Mouse (Mus musculus) CH12.LX (cell line): Measurements from ENCODE around the gene Apopt1. TPM values are rescaled to one million over a fixed set of nuclear protein-coding genes. Genes with fewer than 3 reads are reported as not detected.
A peak's percentile ranks its signal among the peaks of the same experiment; 100 is the strongest.

Source experiments
- DNase-seq: peaks from one replicate; pipeline ENCODE4 v3.0.0-alpha.2; 2013; ENCODE audit errors: extremely low read depth
- H3K27ac ChIP-seq: 2 replicates; pipeline ENCODE4 v1.5.1; 2012; ENCODE audit warnings: low read depth, mild to moderate bottlenecking, control low read depth, moderate library complexity; ENCODE audit not compliant: insufficient read depth
- H3K27me3 ChIP-seq: replicated peaks from 2 replicates; pipeline ENCODE3; 2012; ENCODE audit warnings: inconsistent platforms
- H3K36me3 ChIP-seq, 2 experiments: replicated peaks in 1 of 2; 2 replicates each; pipeline versions ENCODE3 to v1.6.1; 2012; ENCODE audit warnings: inconsistent platforms in 1 of 2, low read length in 1 of 2, mild to moderate bottlenecking in 1 of 2, mixed read lengths in 1 of 2, moderate library complexity in 1 of 2; ENCODE audit not compliant: control insufficient read depth in 1 of 2, insufficient read depth in 1 of 2
- H3K4me1 ChIP-seq, 2 experiments: 2 replicates each; pipeline ENCODE4 v1.6.1; 2012; ENCODE audit warnings: inconsistent platforms in 1 of 2, moderate library complexity in 1 of 2; ENCODE audit not compliant: insufficient read depth in 2 of 2, control insufficient read depth in 1 of 2
- H3K4me2 ChIP-seq: 2 replicates; pipeline ENCODE4 v1.6.1; 2012; ENCODE audit warnings: low read depth, mild to moderate bottlenecking, control low read depth; ENCODE audit not compliant: poor library complexity, insufficient read depth, severe bottlenecking
- H3K4me3 ChIP-seq, 3 experiments: fragments of 150-350 bp in 1 of 3; sonication (generic) in 1 of 3; replicated peaks in 1 of 3; 2 replicates each; pipeline versions ENCODE3 to v1.5.1; 2011 to 2012; ENCODE audit warnings: low read depth in 2 of 3, low read length in 2 of 3, mild to moderate bottlenecking in 2 of 3, moderate library complexity in 2 of 3, control low read depth in 1 of 3, improper control_type of control experiment in 1 of 3, inconsistent platforms in 1 of 3, mixed read lengths in 1 of 3; ENCODE audit not compliant: poor library complexity in 1 of 3
- H3K79me2 ChIP-seq: replicated peaks from 2 replicates; pipeline ENCODE4 v1.6.1; 2012; ENCODE audit warnings: mild to moderate bottlenecking, moderate library complexity; ENCODE audit not compliant: control insufficient read depth, poor library complexity, insufficient read depth, severe bottlenecking; ENCODE audit errors: extremely low read depth
- H3K9ac ChIP-seq: 2 replicates; pipeline ENCODE4 v1.6.1; 2012; ENCODE audit warnings: low read depth, mild to moderate bottlenecking, control low read depth, moderate library complexity; ENCODE audit not compliant: insufficient read depth
- H3K9me3 ChIP-seq: replicated peaks from 2 replicates; pipeline ENCODE3; 2012; ENCODE audit warnings: low read length, inconsistent platforms, mixed read lengths
- CHD2 ChIP-seq: IDR thresholded peaks from 2 replicates; pipeline ENCODE4 v1.6.1; 2011; ENCODE audit warnings: low read length, improper control_type of control experiment
- CTCF ChIP-seq, 2 experiments: IDR thresholded peaks in 1 of 2; conservative IDR thresholded peaks in 1 of 2; 2 replicates each; pipeline ENCODE4 v1.5.1; 2011 to 2012; ENCODE audit warnings: low read depth in 2 of 2, low read length in 2 of 2, improper control_type of control experiment in 1 of 2, inconsistent platforms in 1 of 2, mild to moderate bottlenecking in 1 of 2, moderate library complexity in 1 of 2
- EP300 ChIP-seq: IDR thresholded peaks from 2 replicates; pipeline ENCODE4 v1.6.1; 2011; ENCODE audit warnings: low read length, improper control_type of control experiment
- HCFC1 ChIP-seq: IDR thresholded peaks from 2 replicates; pipeline ENCODE4 v1.6.1; 2012; ENCODE audit warnings: low read depth, mild to moderate bottlenecking, inconsistent platforms, low read length, improper control_type of control experiment
- IRF4 ChIP-seq: IDR thresholded peaks from 2 replicates; pipeline ENCODE4 v1.6.1; 2014; ENCODE audit warnings: low read depth, mild to moderate bottlenecking, inconsistent platforms, low read length, improper control_type of control experiment
- MAZ ChIP-seq: IDR thresholded peaks from 2 replicates; pipeline ENCODE4 v1.6.1; 2012; ENCODE audit warnings: low read depth, mild to moderate bottlenecking, inconsistent platforms, low read length, improper control_type of control experiment, moderate library complexity
- MEF2A ChIP-seq: IDR thresholded peaks from 2 replicates; pipeline ENCODE4 v1.6.1; 2014; ENCODE audit warnings: low read depth, mild to moderate bottlenecking, inconsistent platforms, low read length, improper control_type of control experiment, borderline replicate concordance
- NELFE ChIP-seq: IDR thresholded peaks from 2 replicates; pipeline ENCODE4 v1.6.1; 2011; ENCODE audit warnings: low read depth, low read length, improper control_type of control experiment
- NRF1 ChIP-seq: IDR thresholded peaks from 2 replicates; pipeline ENCODE4 v1.6.1; 2014; ENCODE audit warnings: low read depth, mild to moderate bottlenecking, inconsistent platforms, low read length, improper control_type of control experiment, moderate library complexity
- PAX5 ChIP-seq: IDR thresholded peaks from 2 replicates; pipeline ENCODE4 v1.6.1; 2012; ENCODE audit warnings: low read length, inconsistent platforms, mixed read lengths
- RAD21 ChIP-seq: IDR thresholded peaks from 2 replicates; pipeline ENCODE4 v1.6.1; 2011; ENCODE audit warnings: low read depth, mild to moderate bottlenecking, low read length, improper control_type of control experiment, moderate library complexity
- SMC3 ChIP-seq: IDR thresholded peaks from 2 replicates; pipeline ENCODE4 v1.6.1; 2011; ENCODE audit warnings: low read depth, low read length, improper control_type of control experiment
- UBTF ChIP-seq: IDR thresholded peaks from 2 replicates; pipeline ENCODE4 v1.6.1; 2012; ENCODE audit warnings: low read depth, mild to moderate bottlenecking, inconsistent platforms, low read length, improper control_type of control experiment, moderate library complexity
- USF2 ChIP-seq: conservative IDR thresholded peaks from 2 replicates; pipeline ENCODE4 v1.6.1; 2011; ENCODE audit warnings: low read depth, low read length, improper control_type of control experiment
- ZKSCAN1 ChIP-seq: IDR thresholded peaks from 2 replicates; pipeline ENCODE4 v1.6.1; 2012; ENCODE audit warnings: low read depth, inconsistent platforms, low read length, improper control_type of control experiment, borderline replicate concordance
- ZMIZ1 ChIP-seq: IDR thresholded peaks from 2 replicates; pipeline ENCODE4 v1.6.1; 2012; ENCODE audit warnings: low read depth, mild to moderate bottlenecking, inconsistent platforms, low read length, improper control_type of control experiment
- ZNF384 ChIP-seq: IDR thresholded peaks from 2 replicates; pipeline ENCODE4 v1.6.1; 2012; ENCODE audit warnings: low read depth, low read length, improper control_type of control experiment, inconsistent platforms
- dilution Hi-C: fragments of 300-500 bp; cut with MboI; formaldehyde crosslinking; loops from 2 replicates; pipeline ENCODE4 v1.14.3; 2020; ENCODE audit warnings: low sequenced_read_pairs; ENCODE audit not compliant: extremely low pct_unique_long_range_greater_than_20kb, extremely low pct_ligation_motif_present
- in situ Hi-C: fragments of 300-500 bp; cut with MboI; formaldehyde crosslinking; loops from 3 replicates; pipeline ENCODE4 v1.14.3; 2019; ENCODE audit warnings: low sequenced_read_pairs, low pct_ligation_motif_present, low pct_unique_long_range_greater_than_20kb, mixed read lengths
- polyA plus RNA-seq: library from polyadenylated mRNA; unstranded; fragments of >175 nt; gene quantifications from 2 replicates; pipeline ENCODE4 v1.2.1, GENCODE M21; 2012; ENCODE audit warnings: low read depth; ENCODE audit not compliant: insufficient read length
- total RNA-seq, 2 experiments: library from RNA; depleted of rRNA; stranded (reverse); fragments of 300-350 nt in 1 of 2; fragments of >200 nt in 1 of 2; gene quantifications; 2 replicates each; pipeline ENCODE4 v1.2.3; 2012 to 2014

Gene Apopt1
- total and polyA plus RNA-seq, 3 experiments: 36.0 to 49.1 (median 43.6) TPM

GRCm38 (mm10) chr12:111720222-111720621 is 7.2 kb downstream of the Apopt1 start:
- Histone ChIP-seq H3K27ac (no peak overlapping the region), H3K4me2 (no peak overlapping the region), H3K36me3 (peaks cover 12 to 57% of the 10 kb centered on the region in 2 experiments), H3K9me3 (no peaks in the 10 kb centered on the region), H3K79me2 (no peaks in the 10 kb centered on the region; the same call in 1 of the 2 replicates), H3K4me3 (no peak overlapping the region), H3K4me1 (peaks cover 0 to 8% of the 10 kb centered on the region in 2 experiments; a peak in 2 of 4 replicates), H3K27me3 (no peaks in the 10 kb centered on the region), H3K9ac (no peak overlapping the region)
- no peak for DNase-seq
- dilution Hi-C loops (no loop called here), in situ Hi-C loops (no loop called here)
- TF ChIP-seq NELFE (no peak), MAZ (no peak), ZNF384 (no peak), NRF1 (no peak), UBTF (no peak), ZMIZ1 (no peak), CHD2 (no peak), IRF4 (no peak), USF2 (no peak), PAX5 (no peak), ZKSCAN1 (no peak), HCFC1 (no peak)

DNA sequence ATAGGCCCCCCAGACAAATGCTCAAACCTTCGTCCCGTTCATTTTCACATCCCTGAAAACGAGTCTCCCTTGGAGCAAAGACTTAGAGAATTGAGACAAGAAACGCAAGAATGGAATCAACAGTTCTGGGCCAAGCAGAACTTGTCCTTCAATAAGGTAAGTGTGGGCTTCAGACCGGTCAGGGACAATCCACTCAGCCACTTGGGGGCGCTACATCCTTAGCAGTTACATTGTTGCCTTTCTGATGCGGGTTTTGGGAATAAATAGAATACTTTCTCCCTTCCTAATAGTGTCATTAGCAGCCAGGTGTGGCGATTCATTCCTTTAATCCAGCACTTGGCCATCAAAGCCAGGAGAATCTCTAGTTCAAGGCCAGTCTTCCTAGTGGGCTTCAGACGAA is 9.6 kb downstream of the Apopt1 start:
- Histone ChIP-seq H3K36me3 (peaks cover 31 to 66% of the 10 kb centered on the region in 2 experiments), H3K79me2 (no peaks in the 10 kb centered on the region; the same call in 1 of the 2 replicates)
- TF ChIP-seq EP300: no peak
- peak; percentile 55 for TF ChIP-seq RAD21
- peak; percentile 29 for TF ChIP-seq SMC3
- no peak for TF ChIP-seq MEF2A
- TF ChIP-seq CTCF (conservative IDR thresholded peaks at IDR 0.05 in 1 of 2, IDR thresholded peaks at IDR 0.05 in 1 of 2; ENCODE audit: low read depth in 2 of 2, low read length in 2 of 2): peak; percentile 52 to 67; a peak in 3 of 4 replicates
- TF ChIP-seq, all 38 proteins: peak for 3
- no peaks in the 10 kb centered on the region for H3K9me3 ChIP-seq
- dilution Hi-C loops: no loop called here
- peaks cover 0 to 8% of the 10 kb centered on the region in 2 experiments; a peak in 1 of 4 replicates for H3K4me1 ChIP-seq
- H3K9ac ChIP-seq: no peak overlapping the region
- H3K27ac ChIP-seq: no peak overlapping the region
- H3K4me3 ChIP-seq: no peak overlapping the region
- no peak overlapping the region for H3K4me2 ChIP-seq
- no peaks in the 10 kb centered on the region for H3K27me3 ChIP-seq
- no peak for DNase-seq
- in situ Hi-C loops: no loop called here
